Mouse (Mus musculus) myocyte (in vitro differentiated cells): ENCODE results near the gene Raf1. TPM values are rescaled to one million over a fixed set of nuclear protein-coding genes. Genes with fewer than 3 reads are reported as not detected.

Experiments used
- H3K27me3 ChIP-seq: one replicate; pipeline ENCODE4 v1.6.1; 2011; ENCODE audit not compliant: control insufficient read depth, insufficient read depth, insufficient read length
- H3K36me3 ChIP-seq: one replicate; pipeline ENCODE4 v1.6.1; 2011; ENCODE audit not compliant: control insufficient read depth, insufficient read depth
- H3K4me2 ChIP-seq: one replicate; pipeline ENCODE4 v1.6.1; 2011; ENCODE audit warnings: low read depth, control low read depth
- H3K4me3 ChIP-seq: one replicate; pipeline ENCODE4 v1.5.1; 2011; ENCODE audit warnings: mild to moderate bottlenecking, control low read depth, moderate library complexity
- H3K79me2 ChIP-seq: one replicate; pipeline ENCODE4 v1.6.1; 2011; ENCODE audit not compliant: control insufficient read depth, insufficient read depth
- H3ac ChIP-seq: one replicate; pipeline ENCODE4 v1.6.1; 2011; ENCODE audit not compliant: control insufficient read depth, insufficient read length
- CEBPB ChIP-seq: IDR thresholded peaks from 2 replicates; pipeline ENCODE4 v1.6.1; 2011; ENCODE audit warnings: mild to moderate bottlenecking, moderate library complexity; ENCODE audit not compliant: poor library complexity, insufficient read depth, severe bottlenecking
- E2F4 ChIP-seq: IDR thresholded peaks from one replicate; pipeline ENCODE4 v1.6.1; 2011; ENCODE audit warnings: mild to moderate bottlenecking, control low read depth, moderate library complexity; ENCODE audit not compliant: insufficient read depth
- MAX ChIP-seq: IDR thresholded peaks from one replicate; pipeline ENCODE4 v1.6.1; 2011; ENCODE audit warnings: low read depth, mild to moderate bottlenecking, control low read depth
- MYOD1 ChIP-seq, 3 experiments: IDR thresholded peaks; one replicate each; pipeline ENCODE4 v1.6.1; 2011; ENCODE audit warnings: control low read depth in 2 of 3, low read depth in 2 of 3, mild to moderate bottlenecking in 2 of 3, moderate library complexity in 1 of 3; ENCODE audit not compliant: insufficient read length in 2 of 3, control insufficient read depth in 1 of 3
- MYOG ChIP-seq, 3 experiments: IDR thresholded peaks; one replicate each; pipeline ENCODE4 v1.6.1; 2011; ENCODE audit warnings: control low read depth in 2 of 3, low read depth in 2 of 3, mild to moderate bottlenecking in 2 of 3; ENCODE audit not compliant: insufficient read length in 2 of 3, control insufficient read depth in 1 of 3, insufficient read depth in 1 of 3
- POLR2A ChIP-seq: IDR thresholded peaks from one replicate; pipeline ENCODE4 v1.6.1; 2011; ENCODE audit warnings: low read depth, mild to moderate bottlenecking, control low read depth, moderate library complexity; ENCODE audit not compliant: insufficient read length
- POLR2AphosphoS2 ChIP-seq: IDR thresholded peaks from one replicate; pipeline ENCODE4 v1.6.1; 2011; ENCODE audit warnings: low read depth, control low read depth; ENCODE audit not compliant: insufficient read length
- REST ChIP-seq: IDR thresholded peaks from one replicate; pipeline ENCODE4 v1.6.1; 2011; ENCODE audit warnings: mild to moderate bottlenecking, control low read depth, moderate library complexity; ENCODE audit not compliant: insufficient read depth, insufficient read length
- SRF ChIP-seq: IDR thresholded peaks from one replicate; pipeline ENCODE4 v1.6.1; 2011; ENCODE audit warnings: low read depth; ENCODE audit not compliant: control insufficient read depth, insufficient read length
- TCF12 ChIP-seq: IDR thresholded peaks from one replicate; pipeline ENCODE4 v1.6.1; 2011; ENCODE audit warnings: mild to moderate bottlenecking, control low read depth; ENCODE audit not compliant: poor library complexity, insufficient read depth, severe bottlenecking
- TCF3 ChIP-seq: IDR thresholded peaks from one replicate; pipeline ENCODE4 v1.6.1; 2011; ENCODE audit warnings: low read depth, control low read depth; ENCODE audit not compliant: insufficient read length
- USF1 ChIP-seq: IDR thresholded peaks from one replicate; pipeline ENCODE4 v1.6.1; 2011; ENCODE audit warnings: low read depth, mild to moderate bottlenecking, control low read depth, moderate library complexity
- polyA plus RNA-seq: library from polyadenylated mRNA; unstranded; fragments of >200 nt; fragmentation: generic; extraction: Trizol; gene quantifications from one replicate; pipeline ENCODE4 v1.2.1, GENCODE M21; 2012; ENCODE audit warnings: missing spikeins

Gene Raf1
- polyA plus RNA-seq, 1 experiment = 81.2 TPM

DNA sequence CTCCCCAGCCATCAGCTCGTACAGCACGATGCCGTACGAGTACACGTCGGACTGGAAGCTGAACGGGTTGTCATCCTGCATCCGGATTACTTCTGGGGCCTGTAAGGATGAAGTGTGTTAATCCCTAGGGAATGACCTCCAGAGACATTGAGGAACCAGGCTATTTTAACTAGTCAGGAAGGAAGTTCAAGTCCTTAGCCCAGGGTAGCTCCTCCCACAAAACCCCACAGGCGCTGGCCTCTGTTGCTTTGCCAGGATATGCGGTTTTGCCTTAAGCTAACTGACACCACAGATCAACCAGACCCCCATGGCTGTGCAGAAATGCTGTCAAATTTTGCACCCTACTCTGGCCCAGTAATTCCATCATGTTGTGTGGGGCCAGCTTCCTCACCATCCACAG is 56.6 kb downstream of the Raf1 start:
- TF ChIP-seq SRF (no peak), TCF12 (no peak), MYOD1 (IDR thresholded peaks at IDR 0.05; ENCODE audit: control insufficient read depth in 1 of 3, insufficient read length in 2 of 3, low read depth in 2 of 3) (no peak)
- Histone ChIP-seq H3K27me3 (no peaks in the 10 kb centered on the region), H3K4me2 (no peak overlapping the region), H3K4me3 (no peak overlapping the region), H3ac (no peak overlapping the region), H3K36me3 (peaks cover 49% of the 10 kb centered on the region), H3K79me2 (no peaks in the 10 kb centered on the region)

DNA sequence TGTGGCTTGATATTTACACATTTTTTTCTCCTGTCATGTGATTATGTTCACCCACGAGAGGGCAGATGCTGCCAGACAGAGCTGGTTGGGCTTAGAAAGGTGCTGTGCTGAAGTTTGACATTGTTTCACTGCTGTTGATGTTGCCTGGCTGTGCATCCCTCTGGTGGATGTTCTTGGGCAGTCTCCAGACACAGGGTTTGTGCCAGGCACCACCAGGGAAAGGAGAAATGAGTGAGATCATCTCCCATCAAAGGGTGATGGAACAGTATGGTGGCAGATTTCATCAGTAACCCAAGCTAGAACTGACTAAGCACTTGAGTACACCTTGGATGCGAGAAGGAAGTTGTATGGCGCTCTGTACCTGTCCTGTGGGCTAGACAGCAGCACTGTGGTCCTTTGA is 60.5 kb downstream of the Raf1 start:
- Histone ChIP-seq H3K79me2 (no peaks in the 10 kb centered on the region), H3K4me2 (no peak overlapping the region), H3ac (no peak overlapping the region), H3K27me3 (no peaks in the 10 kb centered on the region), H3K4me3 (no peak overlapping the region), H3K36me3 (peaks cover 57% of the 10 kb centered on the region)
- TF ChIP-seq SRF = no peak
- TF ChIP-seq POLR2AphosphoS2 = peak; percentile 38

DNA sequence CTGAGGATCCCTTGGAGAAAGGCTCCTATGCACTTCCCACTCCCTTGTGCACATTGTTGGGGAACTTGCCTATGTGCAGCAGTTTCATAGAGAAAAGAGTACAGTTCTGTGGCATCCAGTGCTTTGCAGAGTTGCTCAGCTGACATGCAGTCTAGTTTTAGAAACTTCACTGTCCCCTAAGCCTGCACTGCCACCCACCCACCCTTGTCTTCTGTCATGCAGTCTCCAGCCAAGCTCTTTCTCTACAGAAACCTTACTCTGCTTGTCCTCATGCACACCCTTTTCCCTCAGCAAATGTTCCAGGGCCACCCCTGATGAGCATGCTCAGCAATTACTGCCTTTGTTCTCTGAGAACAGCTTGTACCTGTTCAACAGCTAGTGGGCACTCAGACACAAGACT is 62.6 kb downstream of the Raf1 start:
- Histone ChIP-seq H3ac (no peak overlapping the region), H3K4me3 (no peak overlapping the region)
- TF ChIP-seq MYOG (IDR thresholded peaks at IDR 0.05; ENCODE audit: control insufficient read depth in 1 of 3, insufficient read depth in 1 of 3, insufficient read length in 2 of 3, low read depth in 2 of 3) (no peak), MYOD1 (IDR thresholded peaks at IDR 0.05; ENCODE audit: control insufficient read depth in 1 of 3, insufficient read length in 2 of 3, low read depth in 2 of 3) (no peak)

DNA sequence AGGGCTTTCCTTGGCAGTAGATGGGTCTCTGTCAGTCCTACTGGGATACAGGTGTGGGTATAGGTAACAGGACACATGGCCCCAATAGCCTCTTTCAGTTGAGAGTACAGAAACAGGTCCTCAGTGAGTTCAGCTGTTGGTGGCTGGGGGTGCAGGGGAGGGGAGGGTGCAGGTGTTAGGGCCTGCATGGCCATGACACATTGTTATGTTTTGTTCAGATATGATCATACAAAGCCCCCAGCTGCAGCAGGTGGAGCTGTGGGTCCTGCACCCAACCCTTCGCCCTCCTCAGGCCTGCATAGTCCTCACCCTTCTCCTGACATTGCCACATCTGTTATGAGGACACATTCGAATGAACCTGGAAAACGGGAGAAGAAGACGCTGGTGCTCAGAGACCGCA is 66.1 kb downstream of the Raf1 start:
- TF ChIP-seq POLR2AphosphoS2 = no peak
- no peak for TF ChIP-seq TCF12
- no peak for TF ChIP-seq TCF3
- no peak for TF ChIP-seq POLR2A
- no peak for TF ChIP-seq CEBPB
- no peak for TF ChIP-seq SRF
- no peak for TF ChIP-seq REST
- no peak for TF ChIP-seq MAX
- Histone ChIP-seq H3K36me3 (peaks cover 32% of the 10 kb centered on the region), H3K27me3 (no peaks in the 10 kb centered on the region)

More for the DNA sequence above, 62.6 kb downstream of the Raf1 start:
- no peaks in the 10 kb centered on the region for H3K27me3 ChIP-seq
- peaks cover 1% of the 10 kb centered on the region for H3K79me2 ChIP-seq
- peaks cover 56% of the 10 kb centered on the region for H3K36me3 ChIP-seq
- no peak overlapping the region for H3K4me2 ChIP-seq

DNA sequence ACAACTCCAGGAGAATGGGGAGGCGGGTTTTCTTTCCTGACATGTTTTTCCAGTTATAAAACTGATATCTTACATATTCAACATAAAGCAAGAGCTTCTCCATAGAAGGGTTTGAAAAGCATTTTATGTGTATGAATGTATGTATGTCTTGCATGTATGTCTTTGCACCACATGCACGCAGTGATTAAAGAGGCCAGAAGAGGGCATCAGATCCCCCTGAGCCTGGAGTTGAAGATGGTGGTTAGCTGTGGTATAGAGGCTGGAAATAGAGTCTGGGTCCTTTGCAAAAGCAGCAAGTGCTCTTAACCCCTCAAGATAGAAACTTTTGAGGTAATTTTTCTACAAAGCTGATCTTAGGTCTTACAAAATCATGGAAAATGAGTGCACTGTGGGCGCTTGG is 67.3 kb downstream of the Raf1 start:
- no peak overlapping the region for H3K4me3 ChIP-seq
- no peak overlapping the region for H3K4me2 ChIP-seq
- peaks cover 26% of the 10 kb centered on the region for H3K36me3 ChIP-seq
- H3ac ChIP-seq = no peak overlapping the region
- peaks cover 5% of the 10 kb centered on the region for H3K79me2 ChIP-seq
- TF ChIP-seq TCF3 = no peak
- TF ChIP-seq CEBPB = no peak
- TF ChIP-seq POLR2A = no peak
- TF ChIP-seq TCF12 = no peak
- TF ChIP-seq SRF = no peak
- TF ChIP-seq MYOD1 (IDR thresholded peaks at IDR 0.05; ENCODE audit: control insufficient read depth in 1 of 3, insufficient read length in 2 of 3, low read depth in 2 of 3) = no peak
- no peak for TF ChIP-seq USF1
- TF ChIP-seq MYOG (IDR thresholded peaks at IDR 0.05; ENCODE audit: control insufficient read depth in 1 of 3, insufficient read depth in 1 of 3, insufficient read length in 2 of 3, low read depth in 2 of 3) = no peak
- TF ChIP-seq POLR2AphosphoS2 = no peak
- no peak for TF ChIP-seq E2F4
- TF ChIP-seq MAX = no peak
- no peak for TF ChIP-seq REST
- no peaks in the 10 kb centered on the region for H3K27me3 ChIP-seq

More for the DNA sequence above, 66.1 kb downstream of the Raf1 start:
- no peak overlapping the region for H3K4me3 ChIP-seq
- H3ac ChIP-seq = no peak overlapping the region
- H3K4me2 ChIP-seq = no peak overlapping the region
- H3K79me2 ChIP-seq = peaks cover 5% of the 10 kb centered on the region

DNA sequence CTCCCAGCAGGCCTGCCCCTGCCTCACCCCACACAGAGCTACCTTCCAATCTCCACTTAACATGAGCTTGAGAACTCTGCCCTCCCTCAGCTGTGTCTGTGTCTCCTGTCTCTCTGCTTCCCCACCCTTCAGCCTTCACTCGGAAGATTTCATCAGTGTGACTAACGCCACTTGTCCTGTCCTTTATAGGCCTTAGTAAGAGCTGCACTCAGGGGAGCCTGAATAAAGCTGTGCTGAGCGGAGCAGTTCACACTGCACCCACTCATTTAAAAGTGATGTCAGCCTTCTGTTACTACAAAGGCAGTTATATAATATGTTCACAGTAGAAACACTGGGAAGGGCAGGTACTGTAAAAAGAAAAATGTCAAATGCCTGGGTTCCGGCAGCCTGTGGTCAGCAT is 69.0 kb downstream of the Raf1 start:
- Histone ChIP-seq H3K36me3 (peaks cover 19% of the 10 kb centered on the region), H3K4me2 (no peak overlapping the region), H3ac (no peak overlapping the region), H3K79me2 (peaks cover 13% of the 10 kb centered on the region), H3K4me3 (no peak overlapping the region), H3K27me3 (no peaks in the 10 kb centered on the region)
- no peak for TF ChIP-seq TCF12
- TF ChIP-seq TCF3 = no peak
- no peak for TF ChIP-seq POLR2A
